Mouse (Mus musculus) mature B cell (primary cell): ENCODE measurements around the gene Itsn1.

Source experiments
- in situ Hi-C: fragments of 300-500 bp; cut with MboI; formaldehyde crosslinking; loops from 2 replicates; pipeline ENCODE4 v1.14.3; 2019

Gene Itsn1

GRCm38 (mm10) chr16:91870158-91870582 is 141.1 kb downstream of the Itsn1 start:
- in situ Hi-C loops = no loop called here

GRCm38 (mm10) chr16:91871188-91871587 is 142.1 kb downstream of the Itsn1 start:
- in situ Hi-C loops = no loop called here

GRCm38 (mm10) chr16:91873695-91874094 is 144.6 kb downstream of the Itsn1 start:
- in situ Hi-C loops = no loop called here

- in situ Hi-C loops = loop anchor here (25.0 kb wide), 1 partner anchor 788 kb away; the partner anchor contains the start of gene 4932438H23Rik
Measured at GRCm38 (mm10) chr16:91875567-91876344, 146.7 kb downstream of the Itsn1 start.

GRCm38 (mm10) chr16:91876457-91876856 is 147.4 kb downstream of the Itsn1 start:
- in situ Hi-C loops = loop anchor here (25.0 kb wide), 1 partner anchor 789 kb away; the partner anchor contains the start of gene 4932438H23Rik

- in situ Hi-C loops = loop anchor here (25.0 kb wide), 1 partner anchor 792 kb away; the partner anchor contains the start of gene 4932438H23Rik
Measured at GRCm38 (mm10) chr16:91879101-91879500, 150.0 kb downstream of the Itsn1 start.

- in situ Hi-C loops = loop anchor here (25.0 kb wide), 1 partner anchor 794 kb away; the partner anchor contains the start of gene 4932438H23Rik
Measured at GRCm38 (mm10) chr16:91880869-91881767, 152.0 kb downstream of the Itsn1 start.

GRCm38 (mm10) chr16:91882168-91882859 is 153.2 kb downstream of the Itsn1 start:
- in situ Hi-C loops = loop anchor here (25.0 kb wide), 1 partner anchor 795 kb away; the partner anchor contains the start of gene 4932438H23Rik

GRCm38 (mm10) chr16:91883636-91884035 is 154.6 kb downstream of the Itsn1 start:
- in situ Hi-C loops = loop anchor here (25.0 kb wide), 1 partner anchor 796 kb away; the partner anchor contains the start of gene 4932438H23Rik

GRCm38 (mm10) chr16:91884196-91884595 is 155.1 kb downstream of the Itsn1 start:
- in situ Hi-C loops = loop anchor here (25.0 kb wide), 1 partner anchor 797 kb away; the partner anchor contains the start of gene 4932438H23Rik

GRCm38 (mm10) chr16:91885389-91886122 is 156.5 kb downstream of the Itsn1 start:
- in situ Hi-C loops = loop anchor here (25.0 kb wide), 1 partner anchor 798 kb away; the partner anchor contains the start of gene 4932438H23Rik

GRCm38 (mm10) chr16:91888368-91888767 is 159.3 kb downstream of the Itsn1 start:
- in situ Hi-C loops = loop anchor here (25.0 kb wide), 1 partner anchor 801 kb away; the partner anchor contains the start of gene 4932438H23Rik

- in situ Hi-C loops = loop anchor here (25.0 kb wide), 1 partner anchor 803 kb away; the partner anchor contains the start of gene 4932438H23Rik
Measured at GRCm38 (mm10) chr16:91889831-91890230, 160.8 kb downstream of the Itsn1 start.

GRCm38 (mm10) chr16:91891218-91891617 is 162.1 kb downstream of the Itsn1 start:
- in situ Hi-C loops = loop anchor here (25.0 kb wide), 1 partner anchor 804 kb away; the partner anchor contains the start of gene 4932438H23Rik

GRCm38 (mm10) chr16:91896426-91896830 is 167.3 kb downstream of the Itsn1 start:
- in situ Hi-C loops = loop anchor here (25.0 kb wide), 1 partner anchor 809 kb away; the partner anchor contains the start of gene 4932438H23Rik

GRCm38 (mm10) chr16:91898850-91899848 is 170.1 kb downstream of the Itsn1 start:
- in situ Hi-C loops = loop anchor here (25.0 kb wide), 1 partner anchor 812 kb away; the partner anchor contains the start of gene 4932438H23Rik

- in situ Hi-C loops = loop anchor here (25.0 kb wide), 1 partner anchor 538 kb away; the partner anchor contains the start of gene Ifnar2
Measured at GRCm38 (mm10) chr16:91900274-91900673, 171.2 kb downstream of the Itsn1 start.

- in situ Hi-C loops = loop anchor here (25.0 kb wide), 1 partner anchor 542 kb away; the partner anchor contains the start of gene Ifnar2
Measured at GRCm38 (mm10) chr16:91903801-91904506, 174.9 kb downstream of the Itsn1 start.
